Mouse (Mus musculus) ovary, adult 10 weeks (tissue): Measurements from ENCODE around the gene Cldnd2. TPM values are rescaled to one million over a fixed set of nuclear protein-coding genes. Genes with fewer than 3 reads are reported as not detected.

Experiments used
- polyA plus RNA-seq: library from polyadenylated mRNA; stranded (reverse); fragments of 350-450 nt; fragmentation: Illumina TruSeq; extraction: RNeasy Lipid Tissue Mini Kit (QIAGEN cat#74804); gene quantifications from one replicate; pipeline ENCODE4 v1.2.3, GENCODE M21; 2014

The Cldnd2 gene
- polyA plus RNA-seq: not detected

GRCm38 (mm10) chr7:43440482-43440881 is at the start of gene Cldnd2:
Gene Cldnd2, plus strand, starts transcription at chr7:43440782.

GRCm38 (mm10) chr7:43408131-43408553 is 32.4 kb upstream of the Cldnd2 start, which contains the start of gene Siglecg:
Gene Siglecg, plus strand, starts transcription at chr7:43408204.

GRCm38 (mm10) chr7:43427406-43427805 is 13.2 kb upstream of the Cldnd2 start, which contains the start of gene Lim2:
Gene Lim2, plus strand, starts transcription at chr7:43427670.

GRCm38 (mm10) chr7:43436341-43437255 is 4.0 kb upstream of the Cldnd2 start, which contains the start of gene Nkg7:
Gene Nkg7, plus strand, starts transcription at chr7:43437073.

GRCm38 (mm10) chr7:43443917-43444293 is 3.3 kb downstream of the Cldnd2 start, which contains the start of the genes Etfb and Gm45233:
Gene Etfb, plus strand, starts transcription at chr7:43444083.
Gene Gm45233, plus strand, starts transcription at chr7:43444128.

GRCm38 (mm10) chr7:43462851-43463250 is 22.3 kb downstream of the Cldnd2 start, which contains the start of gene Vsig10l:
Gene Vsig10l, plus strand, starts transcription at chr7:43463151.

GRCm38 (mm10) chr7:43489631-43490125 is 49.1 kb downstream of the Cldnd2 start, which contains the start of gene Iglon5:
Gene Iglon5, minus strand, starts transcription at chr7:43490075.

Other genes starting within 250 kb of the Cldnd2 start
- gene Zfp715, start 127.5 kb upstream of the Cldnd2 start, polyA plus RNA-seq: 51.8 TPM
- gene Siglecf, start 89.4 kb upstream of the Cldnd2 start, polyA plus RNA-seq: 1.2 TPM
- not detected for gene Siglecg, start 32.6 kb upstream of the Cldnd2 start, polyA plus RNA-seq
- gene Lim2, start 13.1 kb upstream of the Cldnd2 start, polyA plus RNA-seq: not detected
- not detected for gene Nkg7, start 3.7 kb upstream of the Cldnd2 start, polyA plus RNA-seq
- gene Etfb, start 3.3 kb downstream of the Cldnd2 start, polyA plus RNA-seq: 1.5 TPM
- gene Gm45233, start 3.3 kb downstream of the Cldnd2 start, polyA plus RNA-seq: not detected
- 0.88 TPM for gene Vsig10l, start 22.4 kb downstream of the Cldnd2 start, polyA plus RNA-seq
- not detected for gene Iglon5, start 49.3 kb downstream of the Cldnd2 start, polyA plus RNA-seq
- not detected for gene 4931406B18Rik, start 65.2 kb downstream of the Cldnd2 start, polyA plus RNA-seq
- gene Cd33, start 103.6 kb downstream of the Cldnd2 start, polyA plus RNA-seq: 5.7 TPM
- 3.5 TPM for gene Zfp658, start 121.5 kb downstream of the Cldnd2 start, polyA plus RNA-seq
- gene Zfp719, start 138.8 kb downstream of the Cldnd2 start, polyA plus RNA-seq: 42.2 TPM
- 0.20 TPM for gene Zfp819, start 166.4 kb downstream of the Cldnd2 start, polyA plus RNA-seq
- not detected for gene Ceacam18, start 193.9 kb downstream of the Cldnd2 start, polyA plus RNA-seq
- 0.66 TPM for gene Siglece, start 219.4 kb downstream of the Cldnd2 start, polyA plus RNA-seq
- 3.2 TPM for gene Ctu1, start 231.2 kb downstream of the Cldnd2 start, polyA plus RNA-seq
- gene Klk14, start 249.6 kb downstream of the Cldnd2 start, polyA plus RNA-seq: not detected